Comparison of ENCODE assay signal across 21 mouse cellular contexts in the genomic region with DNA sequence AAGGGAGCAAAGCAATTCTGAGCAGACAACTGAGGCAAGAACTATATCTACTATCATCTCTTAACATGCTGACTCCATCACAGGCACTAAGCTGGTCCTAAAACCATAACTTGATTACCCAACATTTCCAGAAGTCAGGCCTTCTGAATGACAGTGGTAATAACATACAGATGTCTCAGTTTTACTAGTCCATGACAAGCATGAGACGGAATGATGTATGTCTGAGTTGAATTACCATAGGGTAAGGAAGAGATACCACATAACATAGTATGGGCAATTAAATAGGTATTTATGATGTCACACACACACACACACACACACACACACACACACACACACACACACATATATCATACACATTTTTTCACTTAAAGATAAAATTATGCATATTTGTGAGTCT. TPM values are rescaled to one million over a fixed set of nuclear protein-coding genes. Genes with fewer than 3 reads are reported as not detected.
"Had no signal": no experiment of that assay in that cellular context is flagged by ENCODE, and none has a peak within 500 bp of the region (broad histone marks: within the 10 kb centered on the region; RNA-seq: fewer than 3 reads in every experiment).

No protein-coding gene starts in this region.

- ATAC-seq: liver, embryonic 12.5 days; lung, postnatal 0 days; midbrain, embryonic 16.5 days had no signal

- H3K9me3 ChIP-seq: liver, embryonic 12.5 days; midbrain, embryonic 10.5 days; midbrain, embryonic 12.5 days; neural tube, embryonic 13.5 days; neural tube, embryonic 15.5 days had no signal

- H3K9ac ChIP-seq: liver, embryonic 12.5 days; liver, embryonic 14.5 days; midbrain, embryonic 12.5 days; neural tube, embryonic 13.5 days; neural tube, embryonic 15.5 days had no signal

- H3K4me2 ChIP-seq: liver, embryonic 12.5 days; midbrain, embryonic 12.5 days; neural tube, embryonic 13.5 days; neural tube, embryonic 15.5 days had no signal

- H3K27ac ChIP-seq: liver, embryonic 12.5 days; liver, embryonic 14.5 days; midbrain, embryonic 10.5 days; midbrain, embryonic 12.5 days; neural tube, embryonic 13.5 days; neural tube, embryonic 15.5 days had no signal

- H3K27me3 ChIP-seq: liver, embryonic 12.5 days; midbrain, embryonic 12.5 days; neural tube, embryonic 13.5 days; neural tube, embryonic 15.5 days had no signal

- H3K4me1 ChIP-seq: liver, embryonic 12.5 days; midbrain, embryonic 10.5 days; midbrain, embryonic 12.5 days; neural tube, embryonic 13.5 days; neural tube, embryonic 15.5 days had no signal

- H3K4me3 ChIP-seq: liver, embryonic 12.5 days; midbrain, embryonic 10.5 days; midbrain, embryonic 12.5 days; myocyte; neural tube, embryonic 13.5 days; neural tube, embryonic 15.5 days had no signal

- DNase-seq: lung, adult 18-20 months; lung, postnatal 36 days; midbrain, embryonic 14.5 days; retina, postnatal 1 day; right cerebral cortex, adult 18-20 months; right cerebral cortex, postnatal 25 days; right cerebral cortex, postnatal 4 days; spleen, adult 18-20 months; thymus, adult 18-20 months; thymus, postnatal 14 days; thymus, postnatal 36 days had no signal

- H3K36me3 ChIP-seq: liver, embryonic 12.5 days; midbrain, embryonic 10.5 days; midbrain, embryonic 12.5 days; neural tube, embryonic 13.5 days; neural tube, embryonic 15.5 days had no signal

RNA-seq across cellular contexts. Expression of gene Bbox1, which starts 26.4 kb away (rescaled TPM):
- polyA plus RNA-seq: midbrain, embryonic 10.5 days; myocyte; neural tube, embryonic 11.5 days; neural tube, embryonic 13.5 days had no signal
